Mouse (Mus musculus) kidney, postnatal 10 days (tissue): ENCODE data around the gene Ptar1.
"Not testable (repeated sequence)": the region's sequence is repeated elsewhere in the genome, so short reads cannot be mapped to it uniquely, and the experiment has no call there.

ENCODE experiments used
- DNase-seq: peaks from one replicate; pipeline ENCODE4 v3.0.0; 2021; ENCODE audit warnings: mixed read lengths

Gene Ptar1

GRCm38 (mm10) chr19:23687296-23688021 lies at the start of gene Ptar1:
TSS of gene Ptar1 (plus strand) at chr19:23687429.
- peak; percentile 95 for DNase-seq

- no peak for DNase-seq
Observed at GRCm38 (mm10) chr19:23643819-23644218, 43.4 kb upstream of the Ptar1 start.

GRCm38 (mm10) chr19:23645347-23645746 lies 41.9 kb upstream of the Ptar1 start:
- no peak for DNase-seq

- DNase-seq, result no peak
Observed at GRCm38 (mm10) chr19:23647308-23647707, 39.9 kb upstream of the Ptar1 start.

GRCm38 (mm10) chr19:23652644-23653043 lies 34.6 kb upstream of the Ptar1 start, which contains the start of gene 1700028P14Rik:
TSS of gene 1700028P14Rik (minus strand) at chr19:23652812.
- DNase-seq, result peak; percentile 89

GRCm38 (mm10) chr19:23653154-23653553 lies 34.1 kb upstream of the Ptar1 start:
- DNase-seq, result no peak

- no peak for DNase-seq
Observed at GRCm38 (mm10) chr19:23657261-23657932, 29.8 kb upstream of the Ptar1 start.

GRCm38 (mm10) chr19:23658350-23658749 lies 28.9 kb upstream of the Ptar1 start:
- DNase-seq, result no peak

GRCm38 (mm10) chr19:23664083-23664482 lies 23.1 kb upstream of the Ptar1 start:
- no peak for DNase-seq

GRCm38 (mm10) chr19:23668142-23668655 lies 19.0 kb upstream of the Ptar1 start:
- no peak for DNase-seq

GRCm38 (mm10) chr19:23673021-23673420 lies 14.2 kb upstream of the Ptar1 start:
- DNase-seq, result no peak

- DNase-seq, result not testable (repeated sequence)
Observed at GRCm38 (mm10) chr19:23675656-23676055, 11.6 kb upstream of the Ptar1 start.

GRCm38 (mm10) chr19:23686962-23687295 lies 300 bp upstream of the Ptar1 start:
- DNase-seq, result no peak

GRCm38 (mm10) chr19:23688421-23688946 lies 1.3 kb downstream of the Ptar1 start:
- peak; percentile 11 for DNase-seq

GRCm38 (mm10) chr19:23694344-23694743 lies 7.1 kb downstream of the Ptar1 start:
- DNase-seq, result peak; percentile 16

- DNase-seq, result no peak
Observed at GRCm38 (mm10) chr19:23697861-23698260, 10.6 kb downstream of the Ptar1 start.

GRCm38 (mm10) chr19:23698366-23698765 lies 11.1 kb downstream of the Ptar1 start:
- peak; percentile 48 for DNase-seq

GRCm38 (mm10) chr19:23699131-23699530 lies 11.9 kb downstream of the Ptar1 start:
- no peak for DNase-seq

- no peak for DNase-seq
Observed at GRCm38 (mm10) chr19:23702896-23703295, 15.7 kb downstream of the Ptar1 start.

GRCm38 (mm10) chr19:23705383-23705782 lies 18.2 kb downstream of the Ptar1 start:
- no peak for DNase-seq

GRCm38 (mm10) chr19:23746506-23746905 lies 59.3 kb downstream of the Ptar1 start:
- DNase-seq, result no peak

GRCm38 (mm10) chr19:23757011-23757410 lies 69.8 kb downstream of the Ptar1 start:
- DNase-seq, result peak; percentile 24

- DNase-seq, result peak; percentile 98
Observed at GRCm38 (mm10) chr19:23757961-23758553, 70.8 kb downstream of the Ptar1 start.
